Mouse (Mus musculus) gonadal fat pad, adult 2 months (tissue): ENCODE results near the gene Bicc1. TPM values are rescaled to one million over a fixed set of nuclear protein-coding genes. Genes with fewer than 3 reads are reported as not detected.

Experiments used
- DNase-seq: peaks from one replicate; pipeline ENCODE4 v3.0.0-alpha.2; 2012; ENCODE audit warnings: low read depth
- polyA plus RNA-seq: library from polyadenylated mRNA; depleted of rRNA; stranded (reverse); fragments of >200 nt; gene quantifications from 2 replicates; pipeline ENCODE4 v1.2.3, GENCODE M21; 2012; rRNA removed

The Bicc1 gene
- 19.9 and 23.6 TPM in 2 replicates for polyA plus RNA-seq

- DNase-seq = no peak
Measured at GRCm38 (mm10) chr10:71159676-71160235, at the start of gene Bicc1. Bicc1 (minus strand) TSS chr10:71159700.

GRCm38 (mm10) chr10:71201512-71201911 is 42.0 kb upstream of the Bicc1 start:
- no peak for DNase-seq

DNA sequence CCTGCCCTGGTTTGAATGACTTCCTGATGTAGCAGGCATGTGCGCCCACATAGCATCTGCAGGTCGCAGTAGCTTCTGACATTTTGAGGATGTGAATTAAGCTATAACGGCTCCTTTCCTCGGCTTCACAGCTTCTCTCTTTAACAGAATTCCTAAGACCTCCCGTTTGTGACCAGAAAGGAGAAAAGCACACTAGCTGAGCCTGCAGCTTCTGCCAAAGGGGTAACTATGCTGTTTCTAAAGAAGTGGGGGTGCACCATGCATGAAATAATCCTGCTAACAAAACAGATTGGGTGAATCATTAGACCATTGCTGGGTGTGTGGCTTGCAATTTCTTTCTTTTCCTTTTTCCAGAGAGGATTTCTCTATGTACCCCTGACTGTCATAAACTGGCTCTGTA is 41.5 kb upstream of the Bicc1 start:
- no peak for DNase-seq

GRCm38 (mm10) chr10:71198676-71199075 is 39.2 kb upstream of the Bicc1 start:
- no peak for DNase-seq

DNA sequence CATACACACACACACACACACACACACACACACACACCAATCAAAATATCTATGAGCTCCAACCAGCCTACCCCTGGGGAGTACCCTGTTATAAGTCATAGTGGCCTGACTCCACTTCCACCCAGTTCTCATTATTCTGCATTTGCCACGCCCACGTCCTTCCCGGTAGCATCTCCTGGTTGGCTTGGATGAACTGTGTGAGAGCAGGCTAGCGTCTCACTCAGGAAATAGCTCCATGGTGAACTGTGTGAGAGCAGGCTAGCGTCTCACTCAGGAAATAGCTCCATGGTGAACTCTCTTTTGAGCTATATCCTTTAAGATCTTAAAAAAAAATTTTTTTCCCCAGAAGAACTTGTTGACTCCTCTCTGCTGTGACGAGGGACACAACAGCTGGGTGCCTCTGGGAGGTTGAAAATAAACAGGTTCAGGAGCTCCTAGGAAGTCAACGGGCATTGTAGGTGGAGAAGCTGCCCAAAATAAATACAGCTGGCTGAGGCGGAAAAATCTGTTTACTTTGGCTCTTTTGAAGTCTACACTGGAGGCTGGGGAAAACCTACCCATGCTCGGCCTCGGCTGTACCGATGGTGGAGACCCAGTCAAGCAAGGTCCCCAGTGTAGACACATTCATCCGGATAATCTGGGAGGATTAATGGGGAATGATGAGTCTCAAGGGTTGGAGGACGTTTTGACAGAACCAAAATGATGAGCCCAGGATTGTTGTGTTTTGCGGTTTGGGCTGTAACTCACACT is 37.7 kb upstream of the Bicc1 start:
- no peak for DNase-seq

DNA sequence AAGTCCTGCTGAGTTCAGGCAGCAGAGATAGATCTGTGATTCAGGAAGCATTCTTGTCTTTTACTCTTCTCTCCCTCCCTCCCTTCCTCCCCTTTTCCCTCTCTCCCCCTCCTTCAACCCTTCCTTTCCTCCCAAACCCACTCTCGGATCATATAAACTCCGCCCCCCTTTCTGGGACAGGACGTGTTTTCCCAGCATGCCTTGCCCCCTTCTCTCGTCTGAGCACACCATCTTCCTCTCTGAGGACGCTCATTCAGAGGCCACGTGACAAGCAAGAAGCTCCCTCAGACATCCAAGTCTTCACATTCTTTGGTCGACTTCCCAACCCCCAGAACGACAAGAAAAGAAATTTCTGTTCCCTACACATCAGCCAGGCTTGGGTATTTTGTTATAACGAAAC is 36.0 kb upstream of the Bicc1 start:
- DNase-seq = no peak

DNA sequence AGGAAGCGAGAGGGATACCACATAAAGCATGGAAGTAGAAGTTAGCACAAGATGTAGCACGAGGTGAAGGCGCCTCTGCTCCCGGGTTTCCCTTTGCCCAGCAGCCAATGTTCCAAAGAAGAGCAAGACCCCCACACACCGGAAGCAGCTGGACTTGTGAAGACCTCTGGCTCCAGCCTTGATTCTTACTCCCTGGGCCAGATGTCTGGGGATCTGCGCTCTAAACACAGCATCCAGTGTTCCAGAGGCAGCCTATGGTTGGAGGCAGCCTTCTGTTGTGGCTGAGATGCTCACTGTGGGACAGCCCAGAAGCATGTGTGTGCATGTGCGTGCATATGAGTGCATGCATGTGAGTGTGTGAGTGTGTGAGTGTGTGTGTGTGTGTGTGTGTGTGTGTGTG is 35.2 kb upstream of the Bicc1 start:
- DNase-seq = no peak

DNA sequence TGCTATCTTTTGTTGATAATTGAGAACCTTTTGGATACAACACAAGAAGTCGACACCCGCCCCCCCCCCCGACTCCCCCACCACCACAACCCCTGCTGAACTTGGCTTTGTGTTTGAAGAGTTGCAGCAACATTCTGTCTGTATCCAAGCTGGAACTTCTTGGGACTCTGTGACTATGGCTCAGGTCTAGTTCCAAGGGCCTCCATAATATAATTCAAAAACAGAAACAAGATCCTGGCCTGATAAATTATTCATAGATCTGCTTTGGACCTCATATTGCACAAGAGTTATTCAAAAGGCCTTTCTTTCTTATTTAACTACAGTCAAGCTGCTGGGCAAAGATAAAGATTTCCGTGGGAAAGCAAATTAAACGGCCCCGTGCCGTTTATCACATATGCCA is 33.8 kb upstream of the Bicc1 start:
- DNase-seq = no peak

DNA sequence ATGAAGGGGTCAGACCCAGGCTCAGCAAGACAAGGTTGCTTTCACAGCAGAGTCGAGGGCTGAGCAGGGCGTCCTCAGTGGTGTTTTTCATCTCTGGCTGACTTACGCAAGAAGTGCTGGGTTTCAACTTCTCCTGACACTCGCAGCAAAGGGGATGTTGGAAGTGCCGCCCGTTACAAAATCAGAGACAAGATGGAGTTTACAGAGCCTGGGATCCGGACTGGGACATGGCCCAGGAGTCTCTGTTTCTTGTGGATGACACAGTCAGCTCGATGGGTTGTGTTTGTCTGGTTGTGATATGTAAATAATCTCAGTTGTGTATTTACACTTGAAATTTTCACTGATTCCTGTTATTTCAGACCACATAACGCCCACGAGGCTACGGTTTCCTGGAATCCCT is 33.4 kb upstream of the Bicc1 start:
- DNase-seq = no peak

GRCm38 (mm10) chr10:71188681-71189080 is 29.2 kb upstream of the Bicc1 start:
- DNase-seq = no peak

GRCm38 (mm10) chr10:71185059-71185458 is 25.6 kb upstream of the Bicc1 start:
- no peak for DNase-seq

DNA sequence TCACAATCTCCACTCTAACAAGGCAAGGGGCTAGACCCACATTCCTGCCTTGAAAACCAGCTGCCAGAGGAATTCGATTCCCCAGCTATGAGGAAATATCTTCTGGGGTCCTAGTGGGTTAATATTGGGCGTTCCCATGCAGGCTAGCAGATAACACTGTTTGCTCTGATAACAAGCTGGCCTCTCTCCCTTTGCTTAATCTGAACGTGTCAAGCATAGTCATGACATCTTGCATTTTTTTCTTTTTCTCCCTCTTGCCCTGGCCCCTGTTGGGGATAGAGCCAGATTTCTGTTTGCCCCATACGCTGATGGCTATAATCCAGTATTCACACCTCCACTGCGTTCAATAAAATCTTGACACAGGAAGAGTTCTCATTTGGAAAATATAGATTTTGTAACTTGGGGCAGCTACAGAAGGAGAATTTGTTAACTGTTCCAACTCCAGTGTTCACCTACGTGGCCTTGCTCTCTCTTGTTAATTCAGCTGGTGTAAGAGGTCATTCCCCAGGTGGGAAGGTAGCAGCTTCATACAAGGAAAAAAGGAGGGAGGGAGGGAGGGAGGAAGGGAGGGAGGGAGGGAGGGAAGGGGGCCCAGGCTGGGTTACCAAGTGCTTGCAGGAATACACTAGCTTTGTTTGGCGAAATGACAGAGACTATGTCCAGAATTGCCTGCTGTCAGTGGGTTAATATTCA is 24.0 kb upstream of the Bicc1 start:
- no peak for DNase-seq

- DNase-seq = no peak
Measured at GRCm38 (mm10) chr10:71181931-71182330, 22.4 kb upstream of the Bicc1 start.

DNA sequence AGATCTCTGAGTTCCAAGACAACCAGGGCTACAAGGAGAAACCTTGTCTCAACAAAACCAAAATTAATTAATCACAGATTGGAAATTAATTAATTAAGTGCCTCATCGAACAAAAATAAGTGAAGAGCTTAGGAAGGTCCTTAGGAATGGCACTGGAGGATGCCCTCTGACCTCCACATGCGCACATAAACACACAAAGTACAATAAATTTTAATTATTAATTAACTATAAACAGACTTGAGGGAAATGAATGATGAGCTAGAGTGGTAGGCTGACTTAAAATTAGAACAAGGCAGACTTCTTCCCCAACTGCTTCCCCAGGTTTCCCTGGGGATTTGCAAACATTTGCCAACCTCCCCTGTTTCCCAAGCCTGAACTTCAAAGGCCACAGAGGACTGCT is 21.6 kb upstream of the Bicc1 start:
- DNase-seq = no peak

DNA sequence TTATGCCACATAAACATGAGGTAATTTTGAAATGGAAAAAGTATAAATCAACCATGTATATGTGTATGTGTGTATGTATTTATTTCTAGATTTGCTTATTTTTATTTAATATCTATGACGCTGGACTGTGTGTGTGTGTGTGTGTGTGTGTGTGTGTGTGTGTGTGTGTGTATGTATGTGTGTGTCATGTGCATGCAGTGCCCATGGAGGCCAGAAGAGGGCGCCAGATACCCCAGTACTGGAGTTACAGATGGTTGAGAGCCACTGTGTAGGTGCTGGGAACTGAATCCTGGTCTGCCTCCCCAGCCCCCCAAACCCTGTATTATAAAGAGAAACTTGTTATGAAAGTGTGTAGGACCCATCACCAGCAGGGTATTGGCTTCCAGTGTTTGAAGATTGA is 20.6 kb upstream of the Bicc1 start:
- no peak for DNase-seq

GRCm38 (mm10) chr10:71177201-71177600 is 17.7 kb upstream of the Bicc1 start:
- DNase-seq = no peak

GRCm38 (mm10) chr10:71176341-71176740 is 16.8 kb upstream of the Bicc1 start:
- DNase-seq = no peak

- DNase-seq = no peak
Measured at GRCm38 (mm10) chr10:71175280-71175679, 15.8 kb upstream of the Bicc1 start.

DNA sequence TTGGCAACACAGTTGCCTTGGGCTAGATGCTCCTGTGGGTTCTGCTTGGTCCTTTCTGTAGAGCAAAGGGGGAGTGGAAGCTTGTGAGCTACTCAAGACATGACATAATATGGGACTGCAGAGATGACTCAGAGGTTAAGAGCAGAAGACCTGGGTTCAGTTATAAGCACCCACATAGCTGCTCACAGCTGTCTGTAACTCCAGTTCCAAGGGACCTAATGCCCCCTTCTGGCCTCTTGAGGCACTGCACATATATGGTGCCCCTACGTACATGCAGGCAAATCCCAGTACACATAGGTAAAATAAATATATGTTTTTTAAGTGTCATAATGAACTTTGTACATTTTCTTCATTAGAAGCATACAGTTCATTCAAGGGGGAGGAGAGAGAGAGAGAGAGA is 11.9 kb upstream of the Bicc1 start:
- DNase-seq = no peak

GRCm38 (mm10) chr10:71170771-71171170 is 11.3 kb upstream of the Bicc1 start:
- DNase-seq = no peak

GRCm38 (mm10) chr10:71169811-71170210 is 10.3 kb upstream of the Bicc1 start:
- DNase-seq = no peak

DNA sequence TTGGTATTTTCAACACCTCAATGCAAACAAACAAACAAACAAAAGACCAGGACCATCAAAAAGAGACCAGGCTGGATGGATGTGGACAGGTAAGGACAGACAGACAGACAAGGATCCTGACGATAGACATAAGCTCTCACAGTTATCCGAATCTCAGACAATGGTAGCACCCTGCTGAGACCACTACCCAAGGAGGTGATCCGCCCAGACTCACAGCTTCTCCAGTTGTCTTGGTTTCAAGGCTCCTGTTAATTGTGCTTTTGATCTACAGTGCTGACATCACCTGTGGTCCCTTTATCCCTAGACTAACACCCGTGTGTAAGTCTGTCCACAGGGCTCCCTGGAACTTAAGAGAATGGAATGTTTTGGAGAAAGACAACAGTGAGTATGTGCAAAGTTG is 9.7 kb upstream of the Bicc1 start:
- DNase-seq = no peak

DNA sequence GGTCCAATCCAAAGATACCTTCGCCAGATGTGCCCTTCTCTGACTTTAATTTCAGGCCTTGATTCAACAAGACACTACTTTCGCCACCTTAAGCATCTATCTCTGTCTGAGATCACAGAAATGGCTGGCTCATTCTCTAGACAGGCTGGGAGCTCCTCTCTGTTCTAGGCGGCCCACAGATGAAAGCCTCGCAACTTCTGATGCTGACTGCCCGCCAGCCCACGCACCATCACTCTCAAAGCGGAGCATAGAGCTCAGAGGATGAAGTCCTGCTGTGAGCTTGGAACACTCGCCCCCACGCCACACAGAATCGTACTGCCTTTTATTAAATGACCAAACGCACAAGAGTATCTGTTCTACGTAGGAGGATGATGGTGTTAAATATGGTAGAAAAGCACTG is 949 bp upstream of the Bicc1 start:
- DNase-seq = no peak
